Mouse (Mus musculus): ENCODE results near the gene Stx6.

- TF ChIP-seq GATA1 (IDR thresholded peaks at IDR 0.05; ENCODE audit: low read length), result no peak
- no peak for TF ChIP-seq TAL1 (IDR thresholded peaks at IDR 0.05; ENCODE audit: low read length)
These were observed 64.5 kb downstream of the Stx6 start for GRCm38 (mm10) chr1:155223036-155223435.
